Mouse (Mus musculus) thymus, postnatal 4 days (tissue): ENCODE data around the gene Smim13.
"Not testable (repeated sequence)": the region's sequence is repeated elsewhere in the genome, so short reads cannot be mapped to it uniquely, and the experiment has no call there.

Source experiments
- DNase-seq: peaks from one replicate; pipeline ENCODE4 v3.0.0; 2021

Smim13 gene

DNA sequence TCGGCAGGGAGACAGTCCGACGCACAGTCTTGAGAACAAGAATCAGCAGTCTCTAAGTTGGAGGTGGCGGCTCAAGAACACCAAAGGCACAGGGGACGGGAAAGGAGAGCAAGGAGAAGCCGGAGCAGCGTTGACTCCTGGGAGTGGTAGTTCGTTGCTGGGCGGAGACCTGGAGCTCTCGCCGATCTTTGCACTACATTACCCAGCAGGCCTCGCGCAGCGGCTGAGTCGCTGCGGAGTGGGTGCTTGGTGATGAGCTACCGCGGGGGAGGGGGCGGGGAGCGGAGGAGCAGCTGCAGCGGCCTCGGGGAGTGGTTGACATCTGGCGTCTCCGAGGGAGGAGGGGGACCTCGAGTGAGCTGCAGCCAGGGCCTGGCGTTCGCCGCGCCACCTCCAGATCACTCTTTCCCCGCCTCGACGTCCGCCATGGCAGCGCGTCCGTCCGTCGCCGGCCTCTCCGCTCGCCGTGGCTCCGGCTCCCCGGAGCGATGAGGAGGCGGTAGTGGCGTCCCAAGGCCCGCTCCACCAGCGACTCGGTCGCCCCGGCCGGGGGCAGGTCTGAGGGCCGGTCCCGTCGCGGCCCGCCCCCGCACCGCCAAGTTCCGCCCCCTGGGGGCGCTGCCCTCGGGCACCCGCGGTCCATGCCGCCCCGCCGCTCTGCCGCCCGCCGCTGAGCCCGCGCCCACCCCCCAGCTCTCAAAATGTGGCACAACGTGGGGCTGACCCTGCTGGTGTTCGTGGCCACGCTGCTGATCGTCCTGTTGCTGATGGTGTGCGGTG lies at the start of gene Smim13:
Smim13 (plus strand) TSS at position 307 of the 780 bp plus-strand sequence.
- peak; percentile 93 for DNase-seq

DNA sequence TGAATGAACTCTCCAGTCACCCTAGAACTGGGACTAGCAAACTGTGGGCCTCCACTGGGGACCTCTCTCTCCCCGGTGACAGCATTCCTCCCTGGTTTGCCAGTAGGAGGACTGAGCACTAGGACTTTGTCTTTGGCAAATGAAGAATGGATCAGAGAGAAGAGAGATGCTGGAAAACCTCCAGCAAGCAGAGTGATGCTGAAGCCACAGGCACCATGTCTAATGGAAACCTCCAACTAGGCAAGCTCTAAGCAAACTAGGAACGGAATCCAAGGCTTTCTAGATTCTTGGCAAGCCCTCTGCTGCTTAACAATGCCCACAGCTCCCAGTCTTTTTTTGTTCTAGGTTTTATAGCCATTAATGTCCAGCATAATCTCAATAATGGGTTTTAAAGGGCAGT lies 48.8 kb upstream of the Smim13 start:
- DNase-seq: no peak

DNA sequence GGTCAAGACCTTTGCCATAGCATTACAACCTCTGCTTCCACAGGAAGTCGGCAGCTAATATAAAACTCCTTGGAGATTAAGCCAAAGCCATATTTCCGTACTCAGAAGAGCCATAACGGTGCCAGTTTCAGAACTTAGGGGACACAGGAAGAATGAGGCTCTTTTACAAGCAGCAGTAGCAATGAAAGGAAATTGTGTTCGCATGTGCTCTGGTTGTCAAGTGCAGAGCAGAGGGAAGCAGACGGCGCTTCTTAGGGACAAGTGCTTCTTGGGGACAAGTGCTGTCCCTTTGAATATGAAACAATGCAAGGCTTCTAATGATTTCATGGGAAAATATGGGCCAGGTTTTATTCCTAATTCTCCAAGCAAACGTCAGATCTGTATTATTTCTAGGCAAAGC lies 46.4 kb upstream of the Smim13 start:
- no peak for DNase-seq

DNA sequence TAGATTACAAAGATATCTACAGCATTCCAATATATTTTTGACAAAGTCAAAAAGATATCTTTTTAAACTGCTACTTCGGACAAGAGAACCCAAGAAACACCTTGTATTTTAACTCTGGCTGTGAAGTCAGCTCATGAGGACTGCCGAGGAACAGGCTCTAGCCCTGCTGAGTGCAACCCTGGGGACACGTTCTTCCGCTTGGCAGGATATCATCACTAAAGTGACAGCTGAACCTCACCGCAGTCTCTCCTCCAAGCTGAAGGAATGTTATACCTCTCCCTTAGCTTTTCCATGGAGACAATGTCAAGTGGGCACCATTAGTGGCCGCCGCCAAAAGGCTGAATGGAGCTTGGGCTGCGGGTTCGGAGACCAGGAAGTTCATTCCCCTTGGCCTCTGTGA lies 46.0 kb upstream of the Smim13 start:
- DNase-seq: no peak

DNA sequence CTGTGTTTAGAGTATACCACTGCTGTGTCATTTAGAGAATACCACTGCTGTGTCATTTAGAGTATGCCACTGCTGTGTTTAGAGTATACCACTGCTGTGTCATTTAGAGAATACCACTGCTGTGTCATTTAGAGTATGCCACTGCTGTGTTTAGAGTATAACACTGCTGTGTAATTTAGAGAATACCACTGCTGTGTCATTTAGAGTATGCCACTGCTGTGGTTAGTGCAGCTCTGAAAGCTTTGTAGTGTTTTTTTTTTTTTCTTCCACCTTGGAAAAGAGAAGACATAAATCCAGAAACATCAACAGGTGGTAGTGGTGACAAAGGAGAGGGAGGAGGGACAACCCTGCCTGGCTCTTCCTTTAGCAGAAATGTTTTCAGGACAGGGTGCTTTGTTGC lies 44.1 kb upstream of the Smim13 start:
- not testable (repeated sequence) for DNase-seq

DNA sequence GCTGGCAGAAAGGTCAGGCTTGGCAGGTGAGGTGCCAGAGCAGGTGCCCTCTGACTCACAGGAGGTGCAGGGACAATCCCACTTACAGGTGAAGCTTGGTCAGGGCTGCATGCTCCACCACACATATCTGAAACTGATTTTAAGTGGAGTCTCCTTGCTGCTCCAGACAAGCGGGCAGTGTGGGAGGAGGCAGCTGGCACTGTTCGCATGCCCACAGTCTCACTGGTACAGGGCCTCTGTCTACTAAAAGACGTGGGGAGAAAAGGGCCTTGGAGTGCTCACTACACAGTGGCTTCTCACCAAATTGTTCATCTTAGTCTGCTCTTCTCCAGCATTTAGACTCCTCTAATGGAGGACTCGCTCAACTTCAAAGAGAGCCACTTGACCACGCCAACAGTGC lies 43.4 kb upstream of the Smim13 start:
- DNase-seq: no peak

DNA sequence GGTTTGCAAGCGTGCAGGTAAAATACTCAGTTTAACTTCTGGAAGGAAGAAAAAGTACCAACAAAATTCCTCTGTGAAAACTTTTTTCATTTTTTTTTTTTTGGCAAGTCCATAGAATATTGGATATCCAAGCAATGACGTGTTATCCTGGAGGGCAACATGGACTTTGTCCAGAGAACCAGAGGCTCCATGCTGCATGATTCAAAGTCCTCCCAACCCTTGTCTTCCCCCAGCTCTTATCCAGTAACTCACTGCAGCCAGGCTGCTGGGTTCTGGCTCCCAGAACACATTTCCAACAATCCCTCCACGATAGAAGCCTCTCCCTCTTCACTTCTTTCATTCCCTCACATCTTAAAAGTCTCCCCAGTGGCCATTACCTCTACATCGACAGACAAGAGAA lies 38.4 kb upstream of the Smim13 start:
- no peak for DNase-seq

DNA sequence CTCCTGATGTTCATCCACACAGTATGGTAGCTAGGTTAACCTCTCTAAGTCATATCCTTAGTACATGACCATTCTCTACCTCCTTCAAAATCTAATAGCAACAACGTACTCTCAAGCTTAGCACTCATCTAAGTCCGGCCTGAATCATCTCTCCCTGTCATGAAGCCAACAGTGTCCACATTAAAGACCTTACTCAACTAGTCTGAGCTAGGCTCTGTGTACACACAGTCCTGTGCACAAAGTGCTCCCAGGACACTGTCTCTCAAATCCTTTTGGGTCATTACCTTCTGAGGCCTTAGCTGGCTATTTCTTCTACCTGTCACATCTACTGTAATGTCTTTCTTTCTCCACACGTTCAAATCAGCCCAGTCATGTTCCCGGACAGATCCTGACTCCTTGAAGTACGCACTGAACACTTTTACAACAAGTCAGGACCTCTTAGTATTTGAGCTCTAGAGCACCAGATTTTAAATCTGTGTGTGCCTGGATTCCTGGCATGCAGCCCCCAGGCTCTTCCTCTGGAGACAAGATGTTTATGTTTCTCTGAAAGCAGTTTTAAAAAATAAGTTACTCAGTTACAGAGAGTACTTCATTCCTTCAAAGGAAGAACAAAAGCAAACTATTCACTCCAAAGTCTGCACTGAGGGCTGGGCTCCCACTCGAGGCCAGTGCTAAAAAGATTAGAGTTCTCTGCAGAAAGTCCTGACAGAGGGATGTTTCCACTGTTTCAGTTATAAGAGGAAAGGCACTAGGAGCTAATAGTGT lies 36.9 kb upstream of the Smim13 start:
- DNase-seq: no peak

DNA sequence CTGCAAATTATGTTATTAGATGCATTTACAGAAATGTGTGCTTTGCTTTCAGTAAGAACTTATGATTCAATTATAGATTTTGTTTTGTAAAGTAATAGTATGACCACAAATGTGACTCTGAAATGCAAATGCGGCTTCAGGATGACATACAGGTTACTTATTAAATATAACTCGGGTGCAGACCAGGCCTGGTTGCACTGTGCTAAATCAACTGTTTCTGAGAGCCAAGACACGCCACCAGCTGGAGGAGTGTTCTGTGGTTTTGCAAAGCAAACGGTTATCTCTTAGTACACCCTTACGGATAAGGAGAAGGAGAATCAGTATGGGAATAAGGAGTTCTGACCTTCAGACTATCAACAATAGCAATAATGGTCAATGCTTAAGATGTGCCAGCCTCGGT lies 34.0 kb upstream of the Smim13 start:
- no peak for DNase-seq

DNA sequence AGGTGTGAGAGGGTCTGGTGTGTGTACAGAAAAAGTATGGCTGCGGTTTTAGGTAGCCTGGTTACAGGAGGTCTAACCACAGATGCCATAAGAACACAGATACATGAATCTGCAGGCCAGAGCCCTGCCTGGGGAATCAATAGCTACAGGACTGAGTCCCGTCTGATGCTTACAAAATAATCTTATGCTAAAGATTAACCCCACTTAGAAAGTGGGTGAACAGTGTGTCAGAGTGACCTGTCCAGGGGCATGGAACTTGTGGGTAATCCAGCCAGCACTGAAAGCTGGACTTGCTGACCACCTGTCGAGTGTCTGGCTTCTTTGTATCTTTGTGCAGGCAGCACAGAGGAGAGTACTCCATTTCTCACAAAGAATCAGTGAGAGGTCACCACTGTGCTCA lies 33.4 kb upstream of the Smim13 start:
- no peak for DNase-seq

DNA sequence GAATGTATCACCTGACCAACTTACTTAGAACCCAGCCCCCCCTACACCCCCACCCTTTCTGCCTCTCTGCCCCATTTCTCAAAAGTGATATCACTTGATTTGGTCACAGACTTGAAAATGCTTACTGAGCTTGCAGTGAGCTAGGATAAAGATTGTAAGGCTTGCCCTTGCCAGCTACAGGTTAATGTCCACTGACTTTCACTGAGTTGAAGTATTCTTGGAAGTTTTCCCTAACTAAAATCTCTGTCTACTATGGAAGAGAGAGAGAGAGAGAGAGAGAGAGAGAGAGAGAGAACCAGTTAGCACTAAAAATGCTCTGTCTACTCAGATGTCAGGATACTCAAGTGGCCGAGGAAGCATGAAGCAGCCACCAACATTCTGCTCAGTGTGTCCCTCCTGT lies 30.6 kb upstream of the Smim13 start:
- DNase-seq: no peak

DNA sequence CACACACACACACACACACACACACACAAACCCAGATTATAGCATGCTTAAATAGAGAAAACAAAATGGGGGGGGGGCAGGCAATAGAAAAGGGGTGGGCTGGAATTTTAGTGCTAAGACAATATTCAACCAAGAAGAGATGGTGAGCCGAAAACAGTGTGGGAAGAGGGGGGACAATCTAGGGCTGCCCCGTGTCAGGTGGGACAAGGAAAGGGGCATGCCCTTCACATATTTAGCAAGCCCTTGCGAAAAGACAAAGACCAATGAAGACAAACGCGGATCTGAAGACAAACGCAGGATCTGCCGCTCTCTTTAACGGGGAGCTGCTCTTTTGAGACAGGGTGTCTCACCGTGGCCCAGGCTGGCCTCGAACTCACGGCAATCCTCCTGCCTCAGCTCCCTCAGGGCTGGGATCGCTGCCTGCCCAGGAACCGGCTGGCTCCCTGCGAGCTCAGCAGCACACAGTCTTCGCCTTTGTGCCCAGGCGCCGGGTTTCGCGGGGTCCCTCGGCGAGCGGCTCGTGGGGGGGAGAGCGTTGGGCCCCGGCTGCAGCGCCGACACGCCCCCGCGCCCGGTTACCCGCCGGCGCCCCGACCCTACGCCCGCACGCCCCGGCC lies 29.8 kb upstream of the Smim13 start:
- DNase-seq: no peak

DNA sequence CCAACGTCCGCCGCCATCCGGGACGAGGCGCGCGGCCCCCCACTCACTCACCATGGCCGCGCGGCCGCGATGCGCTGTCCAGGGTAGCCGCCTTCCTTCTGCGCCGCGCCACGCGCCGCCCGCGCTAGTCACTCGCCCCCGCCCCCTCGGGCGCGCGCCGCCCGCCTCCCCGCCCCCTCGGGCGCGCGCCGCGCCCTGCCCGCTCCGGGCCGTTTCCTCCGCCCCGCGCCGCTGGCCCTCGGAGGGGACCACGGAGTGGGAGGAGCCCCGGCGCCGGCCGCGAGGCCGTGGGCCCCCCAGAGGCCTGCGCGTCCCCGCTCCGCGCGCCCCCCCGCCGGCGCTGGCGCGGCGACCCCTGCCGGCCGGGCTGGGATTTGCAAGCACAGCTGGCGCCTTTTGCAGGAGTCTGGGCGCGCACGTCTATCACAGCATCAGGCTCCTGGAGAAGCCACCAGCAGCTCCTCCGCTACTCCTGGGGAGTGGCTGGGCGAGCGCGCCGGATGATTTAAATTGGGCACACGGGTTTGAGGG lies 29.3 kb upstream of the Smim13 start, which contains the start of gene Elovl2:
Elovl2 (minus strand) TSS at position 102 of the 531 bp plus-strand sequence.
- peak; percentile 82 for DNase-seq

DNA sequence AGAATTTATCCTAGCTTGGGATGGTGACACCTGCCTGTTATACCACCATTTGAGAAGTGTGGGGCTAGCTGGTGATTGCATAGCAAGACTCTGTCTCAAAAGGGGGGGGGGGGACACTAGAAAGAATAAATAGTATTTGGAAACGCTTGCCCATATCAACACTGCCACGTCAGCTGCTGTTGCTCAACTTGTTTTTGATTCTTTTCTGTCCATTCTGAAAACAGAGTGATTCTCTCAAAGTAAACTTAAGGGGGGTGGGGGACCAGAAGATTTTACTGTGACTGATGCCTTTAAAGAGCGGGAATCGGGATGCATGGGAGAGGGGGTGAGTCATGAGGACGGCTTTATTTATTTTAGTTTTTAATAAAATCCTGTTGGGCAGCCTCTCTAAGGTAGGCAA lies 23.1 kb upstream of the Smim13 start:
- DNase-seq: no peak

DNA sequence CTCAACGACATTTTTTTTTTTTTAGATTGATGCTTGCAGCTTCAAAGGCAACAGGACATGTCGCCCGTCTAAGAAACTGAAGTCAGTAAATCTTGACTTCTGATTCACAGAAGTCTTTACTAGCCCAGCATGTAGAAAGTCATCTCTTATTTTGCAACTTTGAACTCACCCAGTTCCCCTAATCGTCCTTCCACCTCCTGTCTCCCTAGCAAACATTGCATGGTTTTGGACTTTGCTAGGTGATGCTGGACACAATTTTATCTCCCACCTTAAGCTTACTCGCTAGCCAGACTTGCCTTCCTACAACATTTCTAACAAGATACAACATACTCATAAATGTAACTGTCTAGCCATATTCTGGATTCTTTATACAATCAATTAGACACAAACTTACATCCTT lies 21.6 kb upstream of the Smim13 start:
- no peak for DNase-seq

DNA sequence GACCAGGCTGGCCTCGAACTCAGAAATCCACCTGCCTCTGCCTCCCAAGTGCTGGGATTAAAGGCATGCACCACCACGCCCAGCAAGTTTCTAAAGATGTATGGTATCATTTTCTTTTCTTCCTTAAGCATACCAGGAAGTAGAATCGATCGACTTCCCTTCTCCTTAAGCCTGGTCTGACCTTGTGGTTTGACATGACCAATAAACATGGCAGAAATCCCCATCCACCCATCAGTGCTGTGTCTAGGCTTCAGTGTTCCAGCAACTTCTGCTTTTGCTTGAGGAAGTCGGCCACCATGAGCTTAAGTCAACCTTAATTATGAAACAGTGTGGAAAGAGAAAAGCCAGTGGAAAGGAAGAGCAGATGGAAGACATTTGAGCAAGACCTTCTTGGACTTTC lies 19.4 kb upstream of the Smim13 start:
- DNase-seq: no peak

DNA sequence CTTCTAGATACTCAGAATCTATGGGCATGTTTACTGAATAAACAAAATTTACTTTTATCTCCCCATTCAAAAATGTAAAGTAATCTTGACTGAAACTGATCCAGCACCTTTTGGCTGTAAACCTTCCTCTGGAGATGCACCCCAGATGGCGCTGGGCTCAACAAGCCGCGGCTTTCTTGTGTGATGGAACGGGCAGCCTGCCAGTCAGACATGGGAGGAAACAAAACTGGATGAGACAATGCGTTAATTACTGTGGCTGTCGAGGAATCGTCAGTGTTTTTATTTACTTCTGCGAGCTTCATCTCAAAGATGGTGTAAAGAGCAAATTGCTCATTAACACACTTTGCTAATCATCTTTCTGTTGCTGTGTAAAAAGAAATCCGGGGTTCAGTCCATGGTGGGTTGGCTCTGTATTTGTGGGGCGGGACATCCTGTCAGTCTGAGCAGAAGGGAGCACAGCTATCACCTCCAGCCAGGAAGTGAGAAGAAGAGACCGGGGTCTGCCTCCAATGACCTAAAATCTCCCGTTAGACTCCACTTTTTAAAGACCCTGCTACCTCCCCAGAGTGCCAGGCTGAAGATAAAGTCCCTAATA lies 18.2 kb upstream of the Smim13 start:
- DNase-seq: no peak

DNA sequence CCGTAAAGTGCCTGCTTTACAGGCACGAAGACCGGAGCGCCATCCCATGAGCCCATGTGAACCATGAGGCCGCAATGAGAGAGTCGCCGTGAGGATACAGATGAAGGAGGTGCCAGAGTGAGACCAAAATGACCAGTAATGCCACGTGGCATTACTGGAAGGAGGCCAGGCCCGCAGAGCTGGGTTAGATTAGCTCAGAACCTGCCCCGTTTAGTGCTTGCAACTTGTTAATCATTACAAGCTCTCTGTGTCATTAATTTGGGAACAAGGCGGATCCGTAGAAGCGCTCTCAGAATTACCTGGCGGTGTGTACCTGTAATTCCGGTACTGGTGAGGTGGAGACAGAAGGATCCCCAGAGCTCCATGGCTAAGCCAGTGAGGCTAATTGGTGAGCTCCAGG lies 17.4 kb upstream of the Smim13 start:
- no peak for DNase-seq

DNA sequence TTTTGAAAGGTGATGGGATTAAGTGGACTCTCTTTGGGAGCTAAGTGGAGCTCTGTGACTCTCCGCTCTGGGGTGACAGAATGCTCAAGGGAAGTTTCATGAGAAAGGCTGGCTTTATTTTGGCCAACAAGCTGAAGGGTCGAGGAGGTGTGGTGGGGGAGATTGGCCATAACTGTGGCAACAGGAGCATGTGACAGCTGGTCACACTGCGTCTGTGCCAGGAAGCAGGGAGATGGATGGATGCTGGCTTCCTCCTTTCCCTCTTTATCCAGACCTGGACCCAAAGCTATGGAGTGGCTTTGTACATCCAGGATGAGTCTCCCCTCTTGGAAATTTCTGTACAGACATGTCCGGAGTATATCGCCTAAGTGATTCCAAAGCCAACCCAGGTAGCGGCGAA lies 16.4 kb upstream of the Smim13 start:
- DNase-seq: no peak

DNA sequence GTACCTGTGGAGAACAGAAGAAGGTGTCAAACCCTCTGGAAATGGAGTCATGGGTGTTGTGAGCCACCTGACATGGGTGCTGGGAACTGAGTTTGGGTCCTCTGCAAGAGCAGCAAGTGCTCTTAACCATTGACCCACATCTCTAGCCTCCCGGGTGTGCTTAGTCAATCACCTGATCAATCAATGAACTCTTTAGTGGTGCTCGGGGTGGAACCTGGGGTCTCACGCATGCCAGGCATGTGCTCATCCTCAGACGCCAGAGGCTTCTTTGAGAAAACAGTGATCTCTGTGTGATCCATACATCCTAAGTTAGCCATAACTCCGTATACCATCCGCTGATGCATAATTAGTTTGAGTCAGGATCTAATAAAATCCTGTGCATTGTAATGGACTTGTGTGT lies 14.5 kb upstream of the Smim13 start:
- DNase-seq: no peak

DNA sequence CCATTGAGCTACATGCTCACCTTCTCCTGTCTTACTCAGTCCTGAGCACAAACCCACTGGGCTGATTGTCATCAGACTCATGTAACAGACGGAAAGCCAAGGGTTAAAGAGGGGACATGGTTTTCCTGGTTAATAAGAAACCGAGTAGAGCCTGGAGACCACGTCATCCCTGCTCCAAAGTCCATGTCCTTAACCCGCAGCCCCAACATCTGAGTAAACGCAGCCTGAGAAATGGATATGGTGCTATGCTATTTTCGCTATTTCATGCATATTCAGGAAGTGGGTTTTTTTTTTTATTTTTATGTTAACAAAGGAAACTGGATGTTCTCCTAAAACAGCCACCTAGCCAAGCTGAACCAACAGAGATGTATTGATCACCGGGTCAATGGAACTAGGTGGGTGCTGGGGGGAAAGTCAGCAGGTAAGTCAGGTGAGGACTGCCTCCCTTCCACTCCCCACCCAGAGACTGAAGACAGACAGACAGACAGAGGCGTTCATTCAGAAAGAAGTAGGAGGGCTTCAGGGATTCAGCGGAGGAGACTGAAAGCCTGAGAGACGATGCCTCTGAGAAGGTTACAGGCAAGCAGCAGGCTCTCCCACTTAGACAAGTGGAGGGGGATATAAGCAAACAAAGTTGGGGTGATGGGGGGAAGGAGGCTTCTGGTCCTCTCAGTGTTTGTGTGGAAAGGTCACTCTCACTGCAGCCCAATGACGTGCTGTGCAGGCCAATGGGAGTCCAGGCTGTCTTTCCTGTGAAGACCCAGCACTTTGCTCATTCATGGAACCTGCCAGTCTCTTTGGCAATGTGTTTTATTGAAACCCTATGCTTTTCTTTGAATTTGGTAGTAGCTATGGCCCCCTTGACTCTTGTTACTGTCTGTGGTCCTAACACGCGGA lies 13.6 kb upstream of the Smim13 start:
- no peak for DNase-seq
